Comparison of ENCODE assay signal across 21 mouse cellular contexts in genomic region chr1:173335903-173336302, GRCm38 (mm10). TPM values are rescaled to one million over a fixed set of nuclear protein-coding genes. Genes with fewer than 3 reads are reported as not detected.
A peak's percentile ranks its signal among the peaks of the same experiment; 100 is the strongest.
DNase-seq lines count a peak whose midpoint lies in the region; ATAC-seq and TF ChIP-seq lines count a peak whose summit lies in the region.
"Had no signal": no experiment of that assay in that cellular context is flagged by ENCODE, and none has a peak within 500 bp of the region (broad histone marks: within the 10 kb centered on the region; RNA-seq: fewer than 3 reads in every experiment).

No protein-coding gene starts in this region.

- no peaks in the 10 kb centered on the region for H3K27me3 ChIP-seq in heart, embryonic 10.5 days (ENCODE audit: insufficient read depth, poor library complexity, severe bottlenecking)
- no peaks in the 10 kb centered on the region for H3K27me3 ChIP-seq in midbrain, embryonic 13.5 days
- H3K27me3 ChIP-seq in midbrain, postnatal 0 days (ENCODE audit: insufficient read depth, low read length), result no peaks in the 10 kb centered on the region
- H3K27me3 ChIP-seq in liver, embryonic 15.5 days, result no peaks in the 10 kb centered on the region

- WGBS in heart, embryonic 10.5 days, result 62% methylated on average over 11 of the region's 11 CpGs
- WGBS in midbrain, embryonic 13.5 days, result 48% methylated on average over 11 of the region's 11 CpGs
- WGBS in midbrain, postnatal 0 days, result 49% methylated on average over 11 of the region's 11 CpGs
- 68% methylated on average over 11 of the region's 11 CpGs for WGBS in liver, embryonic 15.5 days (ENCODE audit: insufficient replicate concordance)

- no peaks in the 10 kb centered on the region for H3K36me3 ChIP-seq in heart, embryonic 10.5 days
- peaks cover 47% of the 10 kb centered on the region for H3K36me3 ChIP-seq in midbrain, embryonic 13.5 days
- H3K36me3 ChIP-seq in midbrain, postnatal 0 days (ENCODE audit: insufficient read depth, low read length), result peaks cover 34% of the 10 kb centered on the region
- H3K36me3 ChIP-seq in liver, embryonic 15.5 days (replicated peaks), result no peaks in the 10 kb centered on the region

- no peak overlapping the region for H3K4me2 ChIP-seq in midbrain, embryonic 13.5 days (replicated peaks)
- H3K4me2 ChIP-seq in midbrain, postnatal 0 days (ENCODE audit: low read depth, low read length, poor library complexity, severe bottlenecking), result no peak overlapping the region
- H3K4me2 ChIP-seq in liver, embryonic 15.5 days, result peak overlapping the region; percentile 72

- peaks cover 34% of the 10 kb centered on the region for H3K4me1 ChIP-seq in heart, embryonic 10.5 days
- peaks cover 6% of the 10 kb centered on the region; the same call in 1 of the 2 replicates for H3K4me1 ChIP-seq in midbrain, embryonic 13.5 days (replicated peaks)
- no peaks in the 10 kb centered on the region for H3K4me1 ChIP-seq in midbrain, postnatal 0 days (ENCODE audit: insufficient read depth, low read length)
- H3K4me1 ChIP-seq in liver, embryonic 15.5 days (replicated peaks), result peaks cover 72% of the 10 kb centered on the region

- H3K9me3 ChIP-seq in heart, embryonic 10.5 days, result no peaks in the 10 kb centered on the region
- H3K9me3 ChIP-seq in midbrain, embryonic 13.5 days, result no peaks in the 10 kb centered on the region
- H3K9me3 ChIP-seq in midbrain, postnatal 0 days (ENCODE audit: low read length), result no peaks in the 10 kb centered on the region
- no peaks in the 10 kb centered on the region for H3K9me3 ChIP-seq in liver, embryonic 15.5 days (replicated peaks)

- TF ChIP-seq CTCF in midbrain, postnatal 0 days (IDR thresholded peaks at IDR 0.05), result no peak

- H3K27ac ChIP-seq in heart, embryonic 10.5 days, result 0 out of 2 replicates have a peak overlapping the region, but pooled peaks have one; percentile 56
- H3K27ac ChIP-seq in midbrain, embryonic 13.5 days, result no peak overlapping the region
- no peak overlapping the region for H3K27ac ChIP-seq in midbrain, postnatal 0 days (ENCODE audit: low read depth, low read length)
- peak overlapping the region; percentile 98 for H3K27ac ChIP-seq in liver, embryonic 15.5 days (replicated peaks)
- H3K27ac ChIP-seq: kidney, postnatal 0 days; stomach, postnatal 0 days had no signal

- DNase-seq in heart, embryonic 10.5 days (ENCODE audit: low spot score), result no peak
- DNase-seq in heart, postnatal 10 days, result no peak
- DNase-seq in midbrain, postnatal 0 days (ENCODE audit: low spot score), result no peak
- peak; percentile 59 for DNase-seq in brain, adult 2 months (ENCODE audit: low read depth, low spot score)
- no peak for DNase-seq in gastrocnemius, adult 18-20 months (ENCODE audit: low spot score)
- DNase-seq in heart, adult 9 months (ENCODE audit: low spot score in 2 of 2), result no peak
- DNase-seq: adrenal gland, postnatal 14 days; cerebellum, postnatal 25 days; lung, adult 18-20 months; lung, postnatal 4 days; midbrain, embryonic 14.5 days; thymus, postnatal 14 days had no signal

- peak; percentile 27 for ATAC-seq in midbrain, embryonic 13.5 days
- ATAC-seq in midbrain, postnatal 0 days (ENCODE audit: low FRiP score), result no peak
- no peak for ATAC-seq in liver, embryonic 15.5 days (ENCODE audit: insufficient read depth)

- intact Hi-C loops in heart, postnatal 10 days (cut with DNase I), result loop anchor here (5.0 kb wide), 1 partner anchor 41 kb away; no protein-coding TSS in a partner anchor

- no peak overlapping the region for H3K9ac ChIP-seq in midbrain, embryonic 13.5 days (replicated peaks)
- H3K9ac ChIP-seq in midbrain, postnatal 0 days (replicated peaks; ENCODE audit: low read length, poor library complexity, severe bottlenecking), result no peak overlapping the region
- 0 out of 2 replicates have a peak overlapping the region, but pooled peaks have one; percentile 83 for H3K9ac ChIP-seq in liver, embryonic 15.5 days

- no peak overlapping the region for H3K4me3 ChIP-seq in heart, embryonic 10.5 days
- H3K4me3 ChIP-seq in midbrain, embryonic 13.5 days (replicated peaks), result no peak overlapping the region
- no peak overlapping the region for H3K4me3 ChIP-seq in midbrain, postnatal 0 days (ENCODE audit: low read depth, low read length)
- peak overlapping the region; percentile 9 for H3K4me3 ChIP-seq in liver, embryonic 15.5 days (replicated peaks)

RNA-seq across cellular contexts. Expression of gene Ackr1, which starts 2.4 kb away (rescaled TPM):
- polyA plus RNA-seq in heart, embryonic 10.5 days (2016; fragmentation: Nextera tagmentation; extraction: Ambion mirVana), result 1.8 and 1.9 TPM in 2 replicates
- under 1 TPM; 0.53 to 0.74 TPM for total RNA-seq in heart, postnatal 10 days (2021)
- polyA plus RNA-seq in midbrain, embryonic 13.5 days (2015; fragmentation: Nextera tagmentation; extraction: Ambion mirVana), result 14.0 and 14.8 TPM in 2 replicates
- 38.0 and 52.3 TPM in 2 replicates for total RNA-seq in midbrain, postnatal 0 days (2014; rRNA removed)
- 23.1 and 24.1 TPM in 2 replicates for polyA plus RNA-seq in midbrain, postnatal 0 days (2015; fragmentation: Nextera tagmentation; extraction: Ambion mirVana)
- 74.7 and 83.3 TPM in 2 replicates for polyA plus RNA-seq in liver, embryonic 15.5 days (2015; fragmentation: Nextera tagmentation; extraction: Ambion mirVana)
- 1 to 10 TPM; 2.9 to 3.0 TPM for total RNA-seq in gastrocnemius, adult 18-20 months (2021)
- total RNA-seq: granulocyte monocyte progenitor cell, adult 5-6 weeks had no signal

RNA-seq across cellular contexts. Expression of gene Aim2, which starts 14.8 kb away (rescaled TPM):
- polyA plus RNA-seq in heart, embryonic 10.5 days (2016; fragmentation: Nextera tagmentation; extraction: Ambion mirVana), result 1.3 and 1.5 TPM in 2 replicates
- 1 to 10 TPM; 1.3 to 1.5 TPM for total RNA-seq in heart, postnatal 10 days (2021)
- 2.6 and 3.3 TPM in 2 replicates for polyA plus RNA-seq in midbrain, embryonic 13.5 days (2015; fragmentation: Nextera tagmentation; extraction: Ambion mirVana)
- 0.66 and 2.8 TPM in 2 replicates for total RNA-seq in midbrain, postnatal 0 days (2014; rRNA removed)
- polyA plus RNA-seq in midbrain, postnatal 0 days (2015; fragmentation: Nextera tagmentation; extraction: Ambion mirVana), result 0.89 and 1.0 TPM in 2 replicates
- 3.3 and 4.2 TPM in 2 replicates for polyA plus RNA-seq in liver, embryonic 15.5 days (2015; fragmentation: Nextera tagmentation; extraction: Ambion mirVana)
- total RNA-seq in gastrocnemius, adult 18-20 months (2021), result under 1 TPM; 0.30 to 0.38 TPM

RNA-seq across cellular contexts. Expression of gene Cadm3, which starts 31.6 kb away (rescaled TPM):
- 1.2 and 1.3 TPM in 2 replicates for polyA plus RNA-seq in heart, embryonic 10.5 days (2016; fragmentation: Nextera tagmentation; extraction: Ambion mirVana)
- total RNA-seq in heart, postnatal 10 days (2021), result 1 to 10 TPM; 2.5 TPM
- polyA plus RNA-seq in midbrain, embryonic 13.5 days (2015; fragmentation: Nextera tagmentation; extraction: Ambion mirVana), result 44.1 and 49.5 TPM in 2 replicates
- total RNA-seq in midbrain, postnatal 0 days (2014; rRNA removed), result 547 and 554 TPM in 2 replicates
- 53.9 and 60.8 TPM in 2 replicates for polyA plus RNA-seq in midbrain, postnatal 0 days (2015; fragmentation: Nextera tagmentation; extraction: Ambion mirVana)
- 1.7 and 2.0 TPM in 2 replicates for polyA plus RNA-seq in liver, embryonic 15.5 days (2015; fragmentation: Nextera tagmentation; extraction: Ambion mirVana)
- 1 to 10 TPM; 7.4 to 7.7 TPM for total RNA-seq in gastrocnemius, adult 18-20 months (2021)

RNA-seq across cellular contexts. Expression of gene Mptx2, which starts 58.3 kb away (rescaled TPM):
- not detected in 2 replicates for polyA plus RNA-seq in heart, embryonic 10.5 days (2016; fragmentation: Nextera tagmentation; extraction: Ambion mirVana)
- total RNA-seq in heart, postnatal 10 days (2021), result not detected
- not detected in 2 replicates for polyA plus RNA-seq in midbrain, embryonic 13.5 days (2015; fragmentation: Nextera tagmentation; extraction: Ambion mirVana)
- not detected in 2 replicates for total RNA-seq in midbrain, postnatal 0 days (2014; rRNA removed)
- not detected in 2 replicates for polyA plus RNA-seq in midbrain, postnatal 0 days (2015; fragmentation: Nextera tagmentation; extraction: Ambion mirVana)
- polyA plus RNA-seq in liver, embryonic 15.5 days (2015; fragmentation: Nextera tagmentation; extraction: Ambion mirVana), result not detected in 2 replicates
- not detected for total RNA-seq in gastrocnemius, adult 18-20 months (2021)
- total RNA-seq: adrenal gland, postnatal 14 days; granulocyte monocyte progenitor cell, adult 5-6 weeks; left cerebral cortex, postnatal 14 days had no signal
- polyA plus RNA-seq: frontal cortex, adult 2 months; heart, embryonic 16.5 days; intestine, embryonic 14.5 days; kidney, postnatal 0 days; midbrain, embryonic 14.5 days; stomach, postnatal 0 days had no signal

Comparison
In these comparisons a context has a peak if more than half of its experiments do, and no peak if none do; other contexts are left out.
1. H3K27ac ChIP-seq: peak in heart, embryonic 10.5 days (single experiment) and liver, embryonic 15.5 days (single experiment); none in midbrain, embryonic 13.5 days (single experiment) and midbrain, postnatal 0 days (single experiment).
2. RNA of gene Cadm3, which starts 31.6 kb away (polyA plus RNA-seq): 53.9 to 60.8 TPM in midbrain, postnatal 0 days and 44.1 to 49.5 TPM in midbrain, embryonic 13.5 days; 1.7 to 2.0 TPM in liver, embryonic 15.5 days and 1.2 to 1.3 TPM in heart, embryonic 10.5 days; every median in the first group is over 10 times any median in the second.